Mouse (Mus musculus) midbrain, embryonic 16.5 days (tissue): ENCODE measurements around the gene Cntn1. TPM values are rescaled to one million over a fixed set of nuclear protein-coding genes. Genes with fewer than 3 reads are reported as not detected.
"Not testable (repeated sequence)": the region's sequence is repeated elsewhere in the genome, so short reads cannot be mapped to it uniquely, and the experiment has no call there.

Source experiments
- ATAC-seq: fragments of 200-750 bp; cut with Nextera tagmentation; 2 replicates; pipeline ENCODE4 v1.8.0; 2017; ENCODE audit warnings: moderate TSS enrichment
- H3K27ac ChIP-seq: fragments of 300-500 bp; sonication (generic); 2 replicates; pipeline ENCODE4 v1.5.1; 2014; ENCODE audit warnings: mild to moderate bottlenecking, low read length, mixed read lengths
- H3K27me3 ChIP-seq: fragments of 300-500 bp; sonication (generic); 2 replicates; pipeline ENCODE4 v1.6.1; 2014; ENCODE audit warnings: low read depth, low read length, mixed read lengths; ENCODE audit not compliant: control insufficient read depth, insufficient read depth
- H3K36me3 ChIP-seq: fragments of 300-500 bp; sonication (generic); 2 replicates; pipeline ENCODE4 v1.6.1; 2014; ENCODE audit warnings: mild to moderate bottlenecking, low read length, moderate library complexity, mixed read lengths; ENCODE audit not compliant: control insufficient read depth, insufficient read depth
- H3K4me1 ChIP-seq: fragments of 300-500 bp; sonication (generic); 2 replicates; pipeline ENCODE4 v1.6.1; 2014; ENCODE audit warnings: mild to moderate bottlenecking, low read length, mixed read lengths; ENCODE audit not compliant: control insufficient read depth, insufficient read depth
- H3K4me2 ChIP-seq: fragments of 300-500 bp; sonication (generic); 2 replicates; pipeline ENCODE4 v1.6.1; 2014; ENCODE audit warnings: mild to moderate bottlenecking, low read length, mixed read lengths
- H3K4me3 ChIP-seq: fragments of 300-500 bp; sonication (generic); 2 replicates; pipeline ENCODE4 v1.5.1; 2014; ENCODE audit warnings: low read depth, mild to moderate bottlenecking, low read length, moderate library complexity, mixed read lengths
- H3K9ac ChIP-seq: fragments of 300-500 bp; sonication (generic); 2 replicates; pipeline ENCODE4 v1.6.1; 2014; ENCODE audit warnings: low read depth, low read length, mixed read lengths
- H3K9me3 ChIP-seq: fragments of 300-500 bp; sonication (generic); replicated peaks from 2 replicates; pipeline ENCODE4 v1.6.1; 2014; ENCODE audit warnings: mild to moderate bottlenecking, low read length, mixed read lengths; ENCODE audit not compliant: control insufficient read depth, poor library complexity, severe bottlenecking
- WGBS: fragments of 180-500 bp; shearing (Covaris S2); extraction: QIAGEN DNeasy Blood & Tissue Kit; methylation state at CpG from one replicate; pipeline ENCODE4 v1.1.7; 2014; 5-methylcytosine and 5-hydroxymethylcytosine counted together
- polyA plus RNA-seq: library from polyadenylated mRNA; unstranded; fragments of >200 nt; fragmentation: Nextera tagmentation; extraction: Ambion mirVana; gene quantifications from 2 replicates; pipeline ENCODE4 v1.2.1, GENCODE M21; 2015

Cntn1 gene
- polyA plus RNA-seq, 1 experiment from 2014 or later, result 88.4 TPM

DNA sequence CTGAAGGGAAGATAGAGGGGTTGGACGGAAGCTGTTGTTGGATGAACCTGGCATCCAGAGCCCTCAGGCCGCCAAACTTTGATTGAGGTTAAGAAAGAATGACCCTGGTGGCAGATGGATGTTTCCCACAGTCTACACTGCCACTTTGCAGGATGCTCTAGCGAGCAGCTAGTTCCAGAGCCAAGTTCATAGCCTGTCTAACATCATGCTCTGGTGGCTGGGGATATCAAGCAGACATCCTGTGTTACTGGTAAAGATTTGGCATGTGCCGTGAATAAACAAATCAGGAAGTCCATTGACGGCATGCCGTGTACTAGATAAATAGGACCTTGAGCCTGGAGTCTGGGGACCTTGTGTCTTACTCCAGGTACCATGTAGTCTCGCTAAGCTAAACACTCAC lies 276.1 kb downstream of the Cntn1 start:
- Histone ChIP-seq H3K27me3 (no peaks in the 10 kb centered on the region), H3K4me3 (no peak overlapping the region), H3K27ac (no peak overlapping the region), H3K9ac (no peak overlapping the region), H3K4me2 (no peak overlapping the region), H3K4me1 (no peaks in the 10 kb centered on the region), H3K9me3 (no peaks in the 10 kb centered on the region), H3K36me3 (no peaks in the 10 kb centered on the region; the same call in 1 of the 2 replicates)
- WGBS, result 92% methylated on average over 7 of the region's 7 CpGs
- no peak for ATAC-seq

DNA sequence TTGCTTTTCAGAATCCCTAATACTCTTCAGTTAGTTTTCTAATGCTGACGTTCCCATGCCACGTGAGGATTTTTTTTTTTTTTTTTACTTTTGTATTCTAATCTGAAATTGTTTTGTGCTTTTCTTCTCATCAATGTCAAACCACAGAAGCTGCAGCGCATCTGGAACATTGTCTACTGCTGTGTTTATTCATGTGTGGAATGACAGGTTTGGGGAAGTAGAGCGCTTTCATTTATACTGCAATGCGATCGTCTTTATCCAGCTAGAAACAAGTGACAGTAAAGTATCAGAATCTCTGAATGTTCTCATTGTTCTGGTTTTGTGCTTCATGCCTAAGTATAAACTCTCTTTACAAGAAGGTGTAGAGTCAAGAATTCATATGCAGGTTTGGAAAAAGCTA lies 289.3 kb downstream of the Cntn1 start:
- WGBS, result 39% methylated on average over 6 of the region's 6 CpGs
- Histone ChIP-seq H3K27ac (no peak overlapping the region), H3K4me3 (no peak overlapping the region), H3K9ac (no peak overlapping the region), H3K27me3 (no peaks in the 10 kb centered on the region), H3K36me3 (no peaks in the 10 kb centered on the region), H3K4me2 (no peak overlapping the region), H3K4me1 (no peaks in the 10 kb centered on the region), H3K9me3 (no peaks in the 10 kb centered on the region)
- ATAC-seq, result no peak

DNA sequence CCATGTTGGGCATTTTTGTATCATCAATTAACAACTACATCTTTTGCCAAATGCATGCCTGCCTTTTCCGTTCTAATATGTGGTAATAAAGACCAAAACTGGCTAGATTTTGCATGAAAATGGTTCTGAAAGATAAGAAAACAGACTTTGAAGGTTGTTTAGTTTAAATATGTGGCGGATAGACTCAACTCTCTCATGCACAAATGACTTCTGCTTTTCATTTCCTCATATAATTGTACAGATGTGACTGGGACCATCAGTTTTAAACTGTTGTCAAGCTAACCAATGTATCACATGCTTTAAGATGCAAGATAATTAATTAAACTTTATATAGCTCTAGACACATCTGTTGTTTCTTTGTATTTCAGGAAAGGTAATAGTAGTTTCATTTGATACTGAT lies 290.5 kb downstream of the Cntn1 start:
- 93% methylated on average over 2 of the region's 2 CpGs for WGBS
- no peaks in the 10 kb centered on the region for H3K4me1 ChIP-seq
- H3K27me3 ChIP-seq, result no peaks in the 10 kb centered on the region
- no peak overlapping the region for H3K4me2 ChIP-seq
- no peaks in the 10 kb centered on the region for H3K36me3 ChIP-seq
- no peak overlapping the region for H3K9ac ChIP-seq
- no peak overlapping the region for H3K4me3 ChIP-seq
- ATAC-seq, result no peak
- H3K27ac ChIP-seq, result no peak overlapping the region
- H3K9me3 ChIP-seq, result no peaks in the 10 kb centered on the region

DNA sequence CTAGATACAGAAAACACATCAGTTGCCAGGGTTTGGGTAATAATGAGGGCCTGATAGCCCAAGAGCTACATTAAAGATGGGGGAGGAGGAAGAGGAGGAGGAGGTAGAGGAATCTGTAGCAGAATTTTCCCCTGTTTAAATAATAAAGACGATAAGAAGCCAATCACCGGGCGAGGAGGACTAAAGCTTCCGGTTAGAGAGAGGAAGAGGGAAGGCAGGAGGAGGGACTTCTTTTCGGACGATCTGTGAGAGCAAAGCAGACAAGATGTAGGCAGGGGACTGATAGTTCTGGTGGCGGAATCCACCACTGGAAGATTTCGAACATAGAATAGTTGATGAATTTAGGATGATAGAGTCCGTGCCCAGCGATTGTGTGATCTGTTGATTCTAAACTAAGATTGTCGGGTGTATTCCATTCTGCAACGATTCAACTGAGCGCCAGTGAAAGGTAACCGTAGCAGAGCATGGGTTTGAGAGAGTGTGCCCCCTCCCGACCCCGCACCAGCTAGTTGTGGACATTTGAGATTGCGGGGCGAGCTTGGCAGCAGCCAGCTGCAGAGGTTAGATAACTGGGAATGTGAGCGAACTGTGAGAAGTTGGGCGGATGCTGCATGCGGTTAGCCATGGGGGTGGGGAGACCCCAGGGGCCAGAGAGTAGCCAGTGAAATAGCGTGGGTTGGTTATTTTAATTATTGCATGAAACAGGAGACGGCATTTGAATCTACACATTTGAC lies 293.3 kb downstream of the Cntn1 start:
- H3K4me2 ChIP-seq, result no peak overlapping the region
- no peak for ATAC-seq
- H3K36me3 ChIP-seq, result no peaks in the 10 kb centered on the region
- no peak overlapping the region for H3K27ac ChIP-seq
- 82% methylated on average over 23 of the region's 23 CpGs for WGBS
- no peak overlapping the region; the same call in 1 of the 2 replicates for H3K4me3 ChIP-seq
- H3K27me3 ChIP-seq, result no peaks in the 10 kb centered on the region
- peaks cover 12% of the 10 kb centered on the region for H3K4me1 ChIP-seq
- no peak overlapping the region for H3K9ac ChIP-seq
- H3K9me3 ChIP-seq, result no peaks in the 10 kb centered on the region

DNA sequence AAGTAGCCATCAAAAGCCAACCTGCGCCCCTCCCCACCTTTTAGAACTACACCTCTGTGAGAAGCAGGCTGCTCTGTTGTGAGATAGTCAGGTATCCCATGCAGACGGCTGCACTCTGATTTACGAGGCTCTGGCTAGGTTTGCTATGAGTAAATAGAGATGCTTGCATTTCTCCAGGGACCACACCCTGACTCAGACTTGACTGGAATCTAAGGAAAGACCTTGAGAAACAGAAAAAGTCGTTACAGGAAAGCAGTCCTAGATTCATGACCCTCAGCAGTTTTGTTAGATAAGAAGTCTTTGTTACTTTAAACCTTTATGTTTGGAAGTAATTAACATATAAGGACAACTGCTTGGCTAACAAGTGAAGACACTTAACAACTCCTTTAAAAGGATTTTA lies 296.5 kb downstream of the Cntn1 start:
- no peak overlapping the region for H3K4me2 ChIP-seq
- ATAC-seq, result no peak
- H3K27ac ChIP-seq, result no peak overlapping the region
- WGBS, result 49% methylated on average over 4 of the region's 4 CpGs
- no peak overlapping the region for H3K9ac ChIP-seq
- H3K4me1 ChIP-seq, result peaks cover 12% of the 10 kb centered on the region
- no peaks in the 10 kb centered on the region for H3K36me3 ChIP-seq
- H3K9me3 ChIP-seq, result peaks cover under 1% of the 10 kb centered on the region; the same call in 1 of the 2 replicates
- no peaks in the 10 kb centered on the region for H3K27me3 ChIP-seq
- no peak overlapping the region for H3K4me3 ChIP-seq

DNA sequence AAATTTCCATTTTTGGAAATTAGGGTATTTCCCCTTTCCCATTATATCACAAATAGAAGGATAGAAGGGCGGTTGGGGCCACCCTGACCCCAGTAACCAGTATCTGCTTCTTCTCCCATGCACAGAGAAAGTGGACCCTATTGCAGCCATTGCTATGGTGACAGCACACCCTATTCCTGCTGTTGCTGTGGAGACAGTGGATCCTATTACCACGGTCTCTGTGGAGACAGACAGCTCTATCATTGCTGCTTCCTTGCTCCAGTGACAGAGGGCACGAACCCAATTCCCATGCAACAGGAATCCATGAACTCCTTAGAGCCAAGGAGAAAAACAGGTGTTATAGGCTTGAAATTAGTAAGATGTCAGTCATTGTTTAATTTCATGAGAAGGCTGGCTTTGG lies 296.9 kb downstream of the Cntn1 start:
- no peak overlapping the region for H3K9ac ChIP-seq
- peaks cover 3% of the 10 kb centered on the region; the same call in 1 of the 2 replicates for H3K9me3 ChIP-seq
- H3K27ac ChIP-seq, result peak overlapping the region; percentile 61
- H3K4me1 ChIP-seq, result peaks cover 12% of the 10 kb centered on the region
- H3K4me3 ChIP-seq, result no peak overlapping the region
- ATAC-seq, result peak; percentile 91
- no peaks in the 10 kb centered on the region for H3K27me3 ChIP-seq
- WGBS, result 11% methylated on average over 3 of the region's 3 CpGs
- H3K4me2 ChIP-seq, result no peak overlapping the region
- H3K36me3 ChIP-seq, result no peaks in the 10 kb centered on the region

DNA sequence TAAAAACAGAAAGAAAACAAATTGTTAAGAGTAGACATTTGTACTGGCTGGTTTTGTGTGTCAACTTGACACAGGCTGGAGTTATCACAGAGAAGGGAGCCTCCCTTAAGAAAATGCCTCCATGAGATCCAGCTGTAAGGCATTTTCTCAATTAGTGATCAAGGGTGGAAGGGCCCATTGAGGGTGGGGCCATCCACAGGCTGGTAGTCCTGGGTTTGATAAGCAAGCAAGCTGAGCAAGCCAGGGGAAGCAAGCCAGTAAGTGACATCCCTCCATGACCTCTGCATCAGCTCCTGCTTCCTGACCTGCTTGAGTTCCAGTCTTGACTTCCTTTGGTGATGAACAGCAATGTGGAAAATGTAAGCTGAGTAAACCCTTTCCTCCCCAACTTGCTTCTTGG lies 297.5 kb downstream of the Cntn1 start:
- H3K9me3 ChIP-seq, ATAC-seq, H3K27me3 ChIP-seq, H3K4me2 ChIP-seq, H3K4me3 ChIP-seq, H3K36me3 ChIP-seq, H3K9ac ChIP-seq: not testable (repeated sequence)
- Histone ChIP-seq H3K27ac (peak overlapping the region; percentile 61), H3K4me1 (peaks cover 12% of the 10 kb centered on the region)

DNA sequence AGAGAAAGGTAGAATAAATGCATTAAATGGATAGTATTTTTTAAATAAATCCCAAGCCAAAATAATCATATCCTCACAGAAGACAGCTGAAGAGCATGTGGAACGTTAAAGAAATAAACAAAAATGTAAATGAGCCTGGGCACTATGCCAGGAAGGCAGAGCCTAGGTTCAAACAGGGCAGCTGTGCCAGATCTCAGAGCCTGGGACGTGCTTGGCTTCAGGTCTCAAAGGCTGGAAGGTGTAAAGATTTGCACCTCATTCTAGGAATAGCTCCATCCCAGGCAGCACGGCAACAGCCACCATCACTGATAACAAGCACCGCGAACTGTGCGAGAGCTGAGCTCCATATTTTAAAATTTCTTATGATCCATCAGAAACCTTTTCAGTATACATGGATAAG lies 313.2 kb downstream of the Cntn1 start:
- Histone ChIP-seq H3K27ac (no peak overlapping the region), H3K27me3 (no peaks in the 10 kb centered on the region), H3K4me1 (no peaks in the 10 kb centered on the region), H3K4me3 (no peak overlapping the region), H3K36me3 (no peaks in the 10 kb centered on the region), H3K9ac (no peak overlapping the region), H3K4me2 (no peak overlapping the region), H3K9me3 (no peaks in the 10 kb centered on the region)
- ATAC-seq, result no peak
- WGBS, result 61% methylated on average over 6 of the region's 6 CpGs

DNA sequence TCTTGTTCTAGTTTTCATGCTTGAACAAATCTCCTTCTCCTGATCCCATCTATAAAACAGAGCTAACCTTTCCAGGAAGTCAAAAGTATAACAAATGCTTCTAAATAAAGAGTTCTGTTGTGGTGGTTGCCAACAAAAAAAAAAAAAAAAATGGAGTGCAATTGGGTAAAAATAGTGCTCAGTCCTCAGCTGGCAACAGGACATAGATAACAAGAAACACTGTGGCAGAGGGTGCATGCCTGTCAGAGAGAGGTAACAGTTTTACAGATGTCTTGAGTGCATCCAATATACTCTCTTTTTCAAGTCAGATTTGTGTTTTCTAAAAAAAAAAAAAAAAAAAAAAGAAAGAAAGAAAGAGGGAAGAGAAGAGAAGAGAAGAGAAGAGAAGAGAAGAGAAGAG lies 313.6 kb downstream of the Cntn1 start:
- Histone ChIP-seq H3K4me3 (no peak overlapping the region), H3K4me2 (no peak overlapping the region), H3K9me3 (no peaks in the 10 kb centered on the region), H3K27me3 (no peaks in the 10 kb centered on the region), H3K36me3 (no peaks in the 10 kb centered on the region), H3K9ac (no peak overlapping the region), H3K4me1 (no peaks in the 10 kb centered on the region), H3K27ac (no peak overlapping the region)
- no peak for ATAC-seq
